Mouse (Mus musculus) stomach, embryonic 14.5 days (tissue): ENCODE measurements at regions not wholly inside any gene's neighbourhood (a gene's known extent, or its start where the extent isn't known, plus 50 kb on each side); places are given as distances from the start of the nearest gene placed in this dataset.

Source experiments
- ATAC-seq: fragments of 200-750 bp; cut with Nextera tagmentation; 2 replicates; pipeline ENCODE4 v1.8.0; 2017; ENCODE audit warnings: low read depth, moderate TSS enrichment; ENCODE audit not compliant: insufficient number of reproducible peaks, insufficient read depth, low FRiP score
- H3K27ac ChIP-seq: fragments of 300-500 bp; sonication (generic); 2 replicates; pipeline ENCODE4 v1.5.1; 2014; ENCODE audit warnings: mild to moderate bottlenecking, low read length, moderate library complexity, mixed read lengths
- H3K27me3 ChIP-seq: fragments of 300-500 bp; sonication (generic); 2 replicates; pipeline ENCODE4 v1.6.1; 2014; ENCODE audit warnings: low read length, control low read depth, mixed read lengths; ENCODE audit not compliant: control insufficient read depth, insufficient read depth
- H3K36me3 ChIP-seq: fragments of 300-500 bp; sonication (generic); 2 replicates; pipeline ENCODE4 v1.6.1; 2014; ENCODE audit warnings: mild to moderate bottlenecking, control low read depth, low read length, moderate library complexity, mixed read lengths; ENCODE audit not compliant: control insufficient read depth, insufficient read depth
- H3K4me1 ChIP-seq: fragments of 300-500 bp; sonication (generic); 2 replicates; pipeline ENCODE4 v1.6.1; 2014; ENCODE audit warnings: low read length, control low read depth, mixed read lengths; ENCODE audit not compliant: control insufficient read depth, insufficient read depth
- H3K4me2 ChIP-seq: fragments of 300-500 bp; sonication (generic); replicated peaks from 2 replicates; pipeline ENCODE4 v1.6.1; 2014; ENCODE audit warnings: low read depth, low read length, control low read depth
- H3K4me3 ChIP-seq: fragments of 300-500 bp; sonication (generic); 2 replicates; pipeline ENCODE4 v1.5.1; 2014; ENCODE audit warnings: low read depth, low read length, control low read depth
- H3K9ac ChIP-seq: fragments of 300-500 bp; sonication (generic); replicated peaks from 2 replicates; pipeline ENCODE4 v1.6.1; 2014; ENCODE audit warnings: low read depth, mild to moderate bottlenecking, control low read depth, low read length, moderate library complexity, mixed read lengths
- H3K9me3 ChIP-seq: fragments of 300-500 bp; sonication (generic); 2 replicates; pipeline ENCODE4 v1.6.1; 2016; ENCODE audit warnings: low read depth, low read length, control low read depth; ENCODE audit not compliant: control insufficient read depth
- WGBS: fragments of 180-500 bp; shearing (Covaris S2); extraction: QIAGEN DNeasy Blood & Tissue Kit; methylation state at CpG from one replicate; pipeline ENCODE4 v1.1.7; 2014; 5-methylcytosine and 5-hydroxymethylcytosine counted together

- WGBS, result 88% methylated on average over 5 of the region's 5 CpGs
- Histone ChIP-seq H3K9me3 (no peaks in the 10 kb centered on the region), H3K27ac (no peak overlapping the region), H3K27me3 (no peaks in the 10 kb centered on the region), H3K9ac (no peak overlapping the region), H3K4me3 (no peak overlapping the region), H3K4me2 (no peak overlapping the region), H3K36me3 (no peaks in the 10 kb centered on the region), H3K4me1 (no peaks in the 10 kb centered on the region)
- ATAC-seq, result no peak
Observed at GRCm38 (mm10) chr4:56349216-56349615, 390.7 kb upstream of the Gm26657 start.

- no peak for ATAC-seq
- Histone ChIP-seq H3K4me2 (no peak overlapping the region), H3K36me3 (no peaks in the 10 kb centered on the region), H3K9me3 (no peaks in the 10 kb centered on the region), H3K27me3 (no peaks in the 10 kb centered on the region), H3K4me3 (no peak overlapping the region), H3K9ac (no peak overlapping the region), H3K27ac (no peak overlapping the region), H3K4me1 (no peaks in the 10 kb centered on the region)
- 85% methylated on average over 5 of the region's 5 CpGs for WGBS
Observed at GRCm38 (mm10) chr4:56325156-56325555, 414.7 kb upstream of the Gm26657 start.

GRCm38 (mm10) chr4:56319134-56319533, 420.7 kb upstream of the Gm26657 start:
- Histone ChIP-seq H3K36me3 (no peaks in the 10 kb centered on the region), H3K9me3 (no peaks in the 10 kb centered on the region), H3K4me3 (no peak overlapping the region), H3K27ac (no peak overlapping the region), H3K27me3 (no peaks in the 10 kb centered on the region), H3K4me2 (no peak overlapping the region), H3K9ac (no peak overlapping the region), H3K4me1 (no peaks in the 10 kb centered on the region)
- ATAC-seq, result no peak
- WGBS, result 79% methylated on average over 4 of the region's 4 CpGs

GRCm38 (mm10) chr4:56305664-56306330, 434.1 kb upstream of the Gm26657 start:
- WGBS, result 59% methylated on average over 6 of the region's 6 CpGs
- Histone ChIP-seq H3K27ac (no peak overlapping the region), H3K27me3 (no peaks in the 10 kb centered on the region), H3K4me3 (no peak overlapping the region), H3K9me3 (no peaks in the 10 kb centered on the region), H3K4me2 (no peak overlapping the region), H3K36me3 (no peaks in the 10 kb centered on the region), H3K9ac (no peak overlapping the region), H3K4me1 (no peaks in the 10 kb centered on the region)
- no peak for ATAC-seq

GRCm38 (mm10) chr4:56304275-56304674, 435.6 kb upstream of the Gm26657 start:
- ATAC-seq, result no peak
- Histone ChIP-seq H3K4me3 (no peak overlapping the region), H3K9ac (no peak overlapping the region), H3K4me1 (no peaks in the 10 kb centered on the region), H3K9me3 (no peaks in the 10 kb centered on the region), H3K27me3 (no peaks in the 10 kb centered on the region), H3K36me3 (no peaks in the 10 kb centered on the region), H3K27ac (no peak overlapping the region), H3K4me2 (no peak overlapping the region)
- 20% methylated on average over 2 of the region's 2 CpGs for WGBS

GRCm38 (mm10) chr4:56287980-56288379, 451.9 kb upstream of the Gm26657 start:
- Histone ChIP-seq H3K4me2 (no peak overlapping the region), H3K27ac (no peak overlapping the region), H3K27me3 (no peaks in the 10 kb centered on the region), H3K4me1 (no peaks in the 10 kb centered on the region), H3K36me3 (no peaks in the 10 kb centered on the region), H3K9me3 (no peaks in the 10 kb centered on the region), H3K9ac (no peak overlapping the region), H3K4me3 (no peak overlapping the region)
- ATAC-seq, result no peak
- 87% methylated on average over 2 of the region's 2 CpGs for WGBS

GRCm38 (mm10) chr4:56284490-56284889, 455.4 kb upstream of the Gm26657 start:
- ATAC-seq, result no peak
- 52% methylated on average over 2 of the region's 2 CpGs for WGBS

GRCm38 (mm10) chr4:56275836-56276235, 464.0 kb upstream of the Gm26657 start:
- Histone ChIP-seq H3K4me3 (no peak overlapping the region), H3K27me3 (no peaks in the 10 kb centered on the region), H3K9me3 (no peaks in the 10 kb centered on the region), H3K4me1 (no peaks in the 10 kb centered on the region), H3K4me2 (no peak overlapping the region), H3K36me3 (no peaks in the 10 kb centered on the region), H3K9ac (no peak overlapping the region), H3K27ac (no peak overlapping the region)
- ATAC-seq, result no peak
- 85% methylated on average over 3 of the region's 3 CpGs for WGBS

More at GRCm38 (mm10) chr4:56284490-56284889, 455.4 kb upstream of the Gm26657 start:
- Histone ChIP-seq H3K4me1 (no peaks in the 10 kb centered on the region), H3K4me3 (no peak overlapping the region), H3K27me3 (no peaks in the 10 kb centered on the region), H3K27ac (no peak overlapping the region), H3K9me3 (no peaks in the 10 kb centered on the region), H3K4me2 (no peak overlapping the region), H3K9ac (no peak overlapping the region), H3K36me3 (no peaks in the 10 kb centered on the region)

- WGBS, result 89% methylated on average over 4 of the region's 4 CpGs
- Histone ChIP-seq H3K9ac (no peak overlapping the region), H3K36me3 (no peaks in the 10 kb centered on the region), H3K9me3 (no peaks in the 10 kb centered on the region), H3K4me2 (no peak overlapping the region), H3K27ac (no peak overlapping the region), H3K4me1 (no peaks in the 10 kb centered on the region), H3K4me3 (no peak overlapping the region), H3K27me3 (no peaks in the 10 kb centered on the region)
- no peak for ATAC-seq
Observed at GRCm38 (mm10) chr4:56271390-56271789, 468.5 kb upstream of the Gm26657 start.
